Mouse (Mus musculus): Measurements from ENCODE around the gene Scyl1. TPM values are rescaled to one million over a fixed set of nuclear protein-coding genes. Genes with fewer than 3 reads are reported as not detected.
"Not testable (repeated sequence)": the region's sequence is repeated elsewhere in the genome, so short reads cannot be mapped to it uniquely, and the experiment has no call there.

Gene Scyl1
- total RNA-seq, 1 experiment from 2014 or later: 120 TPM

GRCm38 (mm10) chr19:5803041-5803880 is 32.0 kb upstream of the Scyl1 start:
- DNase-seq: peak; percentile 100

- no peak for DNase-seq
These were observed 31.5 kb upstream of the Scyl1 start for GRCm38 (mm10) chr19:5802787-5803040.

- peak; percentile 94 for DNase-seq
These were observed 31.0 kb upstream of the Scyl1 start for GRCm38 (mm10) chr19:5802011-5802786.

GRCm38 (mm10) chr19:5801432-5801964 is 30.3 kb upstream of the Scyl1 start:
- no peak for DNase-seq

- no peak for DNase-seq
These were observed 29.6 kb upstream of the Scyl1 start for GRCm38 (mm10) chr19:5800632-5801431.

GRCm38 (mm10) chr19:5800350-5800631 is 29.1 kb upstream of the Scyl1 start:
- no peak for DNase-seq

- DNase-seq: no peak
These were observed 28.5 kb upstream of the Scyl1 start for GRCm38 (mm10) chr19:5799566-5800349.

- DNase-seq: no peak
These were observed 27.7 kb upstream of the Scyl1 start for GRCm38 (mm10) chr19:5798700-5799479.

- no peak for DNase-seq
These were observed 26.3 kb upstream of the Scyl1 start for GRCm38 (mm10) chr19:5797381-5798111.

- no peak for DNase-seq
These were observed 25.4 kb upstream of the Scyl1 start for GRCm38 (mm10) chr19:5796573-5797111.

GRCm38 (mm10) chr19:5795668-5796572 is 24.7 kb upstream of the Scyl1 start:
- no peak for DNase-seq

- no peak for DNase-seq
These were observed 23.8 kb upstream of the Scyl1 start for GRCm38 (mm10) chr19:5794771-5795576.

- not testable (repeated sequence) for DNase-seq
These were observed 22.9 kb upstream of the Scyl1 start for GRCm38 (mm10) chr19:5793917-5794770.

- no peak for DNase-seq
These were observed 21.9 kb upstream of the Scyl1 start for GRCm38 (mm10) chr19:5793116-5793515.

- DNase-seq: no peak
These were observed 20.1 kb upstream of the Scyl1 start for GRCm38 (mm10) chr19:5791329-5791728.

GRCm38 (mm10) chr19:5789066-5789465 is 17.8 kb upstream of the Scyl1 start:
- DNase-seq: no peak

GRCm38 (mm10) chr19:5788620-5789019 is 17.4 kb upstream of the Scyl1 start:
- DNase-seq: no peak
